Mouse (Mus musculus) gastrocnemius, adult 2 months (tissue): ENCODE data around the gene Garnl3. TPM values are rescaled to one million over a fixed set of nuclear protein-coding genes. Genes with fewer than 3 reads are reported as not detected.

Source experiments
- DNase-seq: peaks from one replicate; pipeline ENCODE4 v3.0.0; 2022
- H3K27ac ChIP-seq: fragments of 200-600 bp; 2 replicates; pipeline ENCODE4 v1.8.1; 2022; ENCODE audit warnings: mild to moderate bottlenecking
- H3K4me3 ChIP-seq: fragments of 200-600 bp; 2 replicates; pipeline ENCODE4 v1.8.1; 2022; ENCODE audit warnings: mild to moderate bottlenecking, moderate library complexity
- CTCF ChIP-seq: fragments of 200-600 bp; IDR thresholded peaks from 2 replicates; pipeline ENCODE4 v1.8.1; 2022; ENCODE audit warnings: antibody characterized with exemption, mild to moderate bottlenecking, moderate library complexity
- intact Hi-C: fragments of 180-260 bp; cut with DNase I; formaldehyde crosslinking; loops from one replicate; pipeline ENCODE4 v1.15.1; 2025
- total RNA-seq, 2 experiments: library from RNA; stranded (reverse); gene quantifications; 2 replicates each; pipeline ENCODE4 v1.2.3; 2021

Gene Garnl3
- total RNA-seq, 2 experiments from 2014 or later: 0.31 to 0.89 TPM

DNA sequence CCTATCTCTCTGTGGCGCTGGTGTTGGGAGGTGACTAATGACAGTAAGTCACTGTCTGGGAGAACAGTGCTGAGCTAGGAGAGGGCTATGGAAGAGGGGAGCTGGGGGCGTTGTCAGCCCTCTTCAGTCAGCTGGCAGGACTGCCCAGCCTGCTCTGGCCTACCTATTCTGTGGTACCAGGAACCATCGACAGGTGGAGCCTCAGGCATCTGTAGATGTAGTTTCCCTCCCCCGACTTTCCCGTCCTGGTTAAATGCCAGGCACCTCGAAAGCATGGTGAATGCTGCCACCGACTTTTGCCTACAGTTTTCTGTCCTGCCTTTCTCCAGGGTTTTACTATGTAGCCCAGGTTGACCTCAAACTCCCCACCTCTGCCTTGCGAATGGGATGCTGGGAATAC lies 174.1 kb downstream of the Garnl3 start:
- TF ChIP-seq CTCF: no peak
- intact Hi-C loops: no loop called here
- Histone ChIP-seq H3K4me3 (no peak overlapping the region), H3K27ac (no peak overlapping the region)
- no peak for DNase-seq

GRCm38 (mm10) chr2:32954581-32954980 lies 176.9 kb downstream of the Garnl3 start:
- peak; percentile 44 for TF ChIP-seq CTCF
- DNase-seq: no peak
- intact Hi-C loops: no loop called here
- Histone ChIP-seq H3K4me3 (no peak overlapping the region), H3K27ac (no peak overlapping the region)

DNA sequence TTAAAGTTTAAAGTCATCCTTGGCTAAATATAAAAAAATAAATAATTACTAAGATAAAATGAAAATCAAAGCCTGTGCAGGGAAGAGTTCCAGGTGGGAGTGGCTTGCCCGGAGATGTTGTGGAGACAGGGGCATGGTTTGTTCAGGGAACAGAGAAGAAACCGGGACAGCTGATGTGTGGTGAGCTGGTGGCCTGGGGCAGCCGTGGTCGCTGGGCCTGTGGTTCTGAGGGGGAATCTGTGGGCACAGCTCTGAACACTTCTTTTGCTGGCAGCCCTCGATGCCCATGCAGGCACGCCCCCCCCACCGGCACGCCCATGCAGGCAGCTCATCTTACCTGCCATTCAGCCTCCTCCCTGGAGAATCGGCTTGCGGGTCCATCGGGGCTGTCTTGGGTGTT lies 184.0 kb downstream of the Garnl3 start:
- no peak for DNase-seq
- Histone ChIP-seq H3K27ac (no peak overlapping the region), H3K4me3 (no peak overlapping the region)
- intact Hi-C loops: no loop called here
- no peak for TF ChIP-seq CTCF

GRCm38 (mm10) chr2:32940483-32940882 lies 191.0 kb downstream of the Garnl3 start:
- intact Hi-C loops: no loop called here
- no peak for TF ChIP-seq CTCF
- no peak for DNase-seq
- H3K4me3 ChIP-seq: no peak overlapping the region
- H3K27ac ChIP-seq: no peak overlapping the region

GRCm38 (mm10) chr2:32939418-32939817 lies 192.0 kb downstream of the Garnl3 start:
- intact Hi-C loops: no loop called here
- Histone ChIP-seq H3K27ac (no peak overlapping the region), H3K4me3 (no peak overlapping the region)
- TF ChIP-seq CTCF: peak; percentile 73
- no peak for DNase-seq

GRCm38 (mm10) chr2:32938741-32939140 lies 192.7 kb downstream of the Garnl3 start:
- no peak for DNase-seq
- intact Hi-C loops: no loop called here
- no peak for TF ChIP-seq CTCF
- Histone ChIP-seq H3K27ac (no peak overlapping the region), H3K4me3 (no peak overlapping the region)

Other genes with a start within 250 kb of the Garnl3 start
- 10 to 100 TPM; 80.6 to 90.3 TPM for gene Rpl12, start 170.1 kb downstream of the Garnl3 start, total RNA-seq
- 10 to 100 TPM in 1 of 2 experiments, 1 to 10 TPM in 1; 9.9 to 14.1 TPM for gene Lrsam1, start 170.0 kb downstream of the Garnl3 start, total RNA-seq
- 10 to 100 TPM in 1 of 2 experiments, 1 to 10 TPM in 1; 8.1 to 11.2 TPM for gene Slc2a8, start 149.6 kb downstream of the Garnl3 start, total RNA-seq
- 10 to 100 TPM; 20.6 to 47.1 TPM for gene Angptl2, start 84.4 kb upstream of the Garnl3 start, total RNA-seq
- gene Ralgps1, start 239.8 kb upstream of the Garnl3 start, total RNA-seq: 1 to 10 TPM; 2.5 to 3.1 TPM